Mouse (Mus musculus): Measurements from ENCODE around the gene Ralgapa2.

Ralgapa2 gene

GRCm38 (mm10) chr2:146257609-146258008 lies 254.5 kb downstream of the Ralgapa2 start:
- no peak for DNase-seq (ENCODE audit: low spot score)

GRCm38 (mm10) chr2:146257037-146257436 lies 255.1 kb downstream of the Ralgapa2 start:
- DNase-seq (ENCODE audit: low spot score) = no peak

- no peak for DNase-seq (ENCODE audit: low spot score)
Observed at GRCm38 (mm10) chr2:146256321-146256875, 255.7 kb downstream of the Ralgapa2 start.

GRCm38 (mm10) chr2:146255636-146256035 lies 256.5 kb downstream of the Ralgapa2 start:
- no peak for DNase-seq (ENCODE audit: low spot score)

GRCm38 (mm10) chr2:146254387-146254786 lies 257.8 kb downstream of the Ralgapa2 start:
- no peak for DNase-seq (ENCODE audit: low spot score)

- DNase-seq (ENCODE audit: low spot score) = no peak
Observed at GRCm38 (mm10) chr2:146250236-146250904, 261.8 kb downstream of the Ralgapa2 start.

GRCm38 (mm10) chr2:146249033-146249432 lies 263.1 kb downstream of the Ralgapa2 start:
- DNase-seq (ENCODE audit: low spot score) = no peak

GRCm38 (mm10) chr2:146247576-146247975 lies 264.6 kb downstream of the Ralgapa2 start:
- DNase-seq (ENCODE audit: low spot score) = no peak

- DNase-seq (ENCODE audit: low spot score) = no peak
Observed at GRCm38 (mm10) chr2:146246409-146247075, 265.6 kb downstream of the Ralgapa2 start.

- DNase-seq (ENCODE audit: low spot score) = no peak
Observed at GRCm38 (mm10) chr2:146245401-146245800, 266.7 kb downstream of the Ralgapa2 start.

GRCm38 (mm10) chr2:146244049-146244448 lies 268.1 kb downstream of the Ralgapa2 start:
- DNase-seq (ENCODE audit: low spot score) = no peak

- DNase-seq (ENCODE audit: low spot score) = no peak
Observed at GRCm38 (mm10) chr2:146239196-146239747, 272.9 kb downstream of the Ralgapa2 start.

GRCm38 (mm10) chr2:146231485-146231884 lies 280.7 kb downstream of the Ralgapa2 start:
- DNase-seq (ENCODE audit: low spot score) = no peak

GRCm38 (mm10) chr2:146228435-146228834 lies 283.7 kb downstream of the Ralgapa2 start:
- DNase-seq (ENCODE audit: low spot score) = no peak

GRCm38 (mm10) chr2:146227646-146228045 lies 284.5 kb downstream of the Ralgapa2 start:
- no peak for DNase-seq (ENCODE audit: low spot score)

GRCm38 (mm10) chr2:146226484-146226883 lies 285.7 kb downstream of the Ralgapa2 start:
- no peak for DNase-seq (ENCODE audit: low spot score)

GRCm38 (mm10) chr2:146225818-146226217 lies 286.3 kb downstream of the Ralgapa2 start:
- DNase-seq (ENCODE audit: low spot score) = no peak

- DNase-seq (ENCODE audit: low spot score) = no peak
Observed at GRCm38 (mm10) chr2:146224141-146224540, 288.0 kb downstream of the Ralgapa2 start.

GRCm38 (mm10) chr2:146223176-146223905 lies 288.8 kb downstream of the Ralgapa2 start:
- no peak for DNase-seq (ENCODE audit: low spot score)

- DNase-seq (ENCODE audit: low spot score) = no peak
Observed at GRCm38 (mm10) chr2:146222279-146223175, 289.6 kb downstream of the Ralgapa2 start.

- no peak for DNase-seq (ENCODE audit: low spot score)
Observed at GRCm38 (mm10) chr2:146221929-146222278, 290.2 kb downstream of the Ralgapa2 start.

Measured in urinary bladder, postnatal 10 days (tissue).